Comparison of ENCODE assay signal across 11 mouse cellular contexts in the genomic region with DNA sequence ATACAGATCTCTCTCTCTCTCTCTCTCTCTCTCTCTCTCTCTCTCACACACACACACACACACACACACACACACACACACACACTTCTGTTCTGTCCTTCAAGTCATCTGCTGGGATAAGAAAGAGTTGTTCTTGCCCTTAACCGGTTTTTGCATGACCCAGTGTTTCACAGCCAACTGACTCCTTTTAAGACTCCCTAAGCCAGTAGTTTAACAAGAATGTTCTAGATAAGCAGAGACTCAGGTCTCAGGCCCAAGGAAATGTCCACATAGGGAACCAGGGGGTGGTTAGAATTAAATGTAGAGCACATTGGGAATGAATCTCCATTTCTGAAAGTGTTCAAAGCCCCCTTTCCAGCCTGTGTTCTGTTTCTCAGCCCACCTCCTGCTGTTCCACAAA.
"Had no signal": no experiment of that assay in that cellular context is flagged by ENCODE, and none has a peak within 500 bp of the region (broad histone marks: within the 10 kb centered on the region; RNA-seq: fewer than 3 reads in every experiment).

No protein-coding gene starts in this region.

- DNase-seq: kidney, adult 11 months; layer of hippocampus, postnatal 36 days; right cerebral cortex, adult 18-20 months; right cerebral cortex, postnatal 25 days; thymus, adult 18-20 months; thymus, postnatal 25 days had no signal

- H3K9me3 ChIP-seq: limb, embryonic 15.5 days; liver, embryonic 12.5 days; midbrain, embryonic 13.5 days; neural tube, embryonic 15.5 days had no signal

- H3K4me2 ChIP-seq: limb, embryonic 15.5 days; liver, embryonic 12.5 days; midbrain, embryonic 13.5 days; neural tube, embryonic 15.5 days had no signal

- H3K27ac ChIP-seq: liver, embryonic 12.5 days; midbrain, embryonic 13.5 days; neural tube, embryonic 15.5 days had no signal

- H3K9ac ChIP-seq: limb, embryonic 15.5 days; liver, embryonic 12.5 days; midbrain, embryonic 13.5 days; neural tube, embryonic 15.5 days had no signal

- H3K36me3 ChIP-seq: limb, embryonic 15.5 days; liver, embryonic 12.5 days; midbrain, embryonic 13.5 days; neural tube, embryonic 15.5 days had no signal

- H3K27me3 ChIP-seq: limb, embryonic 15.5 days; midbrain, embryonic 13.5 days; neural tube, embryonic 15.5 days had no signal

- H3K4me3 ChIP-seq: limb, embryonic 15.5 days; liver, embryonic 12.5 days; midbrain, embryonic 13.5 days; myocyte; neural tube, embryonic 15.5 days had no signal

- ATAC-seq: midbrain, embryonic 13.5 days had no signal
